Mouse (Mus musculus) layer of hippocampus, adult 9-11 months (tissue): ENCODE measurements at regions not wholly inside any gene's neighbourhood (a gene's known extent, or its start where the extent isn't known, plus 50 kb on each side); places are given as distances from the start of the nearest gene placed in this dataset.

Source experiments
- DNase-seq: peaks from one replicate; pipeline ENCODE4 v3.0.0; 2022

DNA sequence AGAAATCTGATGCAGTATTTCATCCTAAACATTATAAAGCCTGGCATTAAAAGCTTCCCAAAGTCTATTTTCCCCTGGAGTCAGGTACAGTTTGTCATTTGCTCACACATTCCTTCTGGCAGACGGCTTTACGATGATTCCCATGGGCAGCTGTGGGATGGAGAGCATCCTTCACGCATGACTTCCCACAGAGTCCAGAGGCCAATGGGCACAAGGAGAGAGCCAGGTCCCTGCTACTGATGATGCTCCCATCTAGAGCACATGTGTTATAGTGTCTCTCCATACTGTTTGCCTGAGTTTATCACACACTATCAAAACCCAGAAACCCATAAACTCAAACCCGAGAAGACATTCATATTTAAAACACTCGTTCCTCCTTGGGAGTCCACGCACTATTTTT lies 270.8 kb upstream of the Noct start:
- no peak for DNase-seq

DNA sequence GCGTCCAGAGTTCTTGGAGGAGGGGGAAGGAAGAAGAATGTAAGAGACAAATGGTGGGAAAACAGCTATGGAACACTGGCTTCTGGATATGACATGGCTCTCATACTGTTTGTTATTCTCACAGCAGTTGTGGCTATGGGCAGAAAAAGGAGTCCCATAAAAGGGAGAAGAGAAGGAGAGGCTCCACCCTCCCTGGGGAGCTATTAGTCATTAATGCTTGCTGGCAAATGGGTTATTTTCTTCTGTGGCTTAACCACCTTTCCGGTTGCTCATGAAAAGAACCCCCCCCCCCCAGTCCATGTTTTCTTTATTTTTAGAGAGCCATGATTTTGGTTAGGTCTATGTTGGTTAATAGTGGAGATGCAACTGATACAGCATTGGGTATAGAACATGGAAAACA lies 253.9 kb upstream of the Noct start:
- DNase-seq: no peak

DNA sequence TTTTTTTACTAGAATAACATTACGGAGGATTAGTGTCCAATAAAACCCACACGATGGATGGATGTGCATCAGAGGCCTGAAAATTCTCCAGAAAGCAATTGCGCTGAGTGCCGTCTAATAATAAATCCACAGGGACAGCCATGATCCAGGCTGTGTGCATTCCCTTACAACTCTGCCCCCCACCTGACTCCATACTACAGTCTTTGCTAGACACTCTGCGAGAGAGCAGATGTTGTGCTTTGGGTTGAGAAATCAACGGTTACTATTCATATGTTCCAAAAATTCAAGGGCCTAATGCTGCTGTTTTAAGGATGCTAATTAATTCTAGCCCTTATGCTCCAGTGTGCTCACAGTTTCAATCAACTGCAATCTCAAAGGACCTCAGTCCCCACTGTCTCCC lies 251.2 kb upstream of the Noct start:
- no peak for DNase-seq

DNA sequence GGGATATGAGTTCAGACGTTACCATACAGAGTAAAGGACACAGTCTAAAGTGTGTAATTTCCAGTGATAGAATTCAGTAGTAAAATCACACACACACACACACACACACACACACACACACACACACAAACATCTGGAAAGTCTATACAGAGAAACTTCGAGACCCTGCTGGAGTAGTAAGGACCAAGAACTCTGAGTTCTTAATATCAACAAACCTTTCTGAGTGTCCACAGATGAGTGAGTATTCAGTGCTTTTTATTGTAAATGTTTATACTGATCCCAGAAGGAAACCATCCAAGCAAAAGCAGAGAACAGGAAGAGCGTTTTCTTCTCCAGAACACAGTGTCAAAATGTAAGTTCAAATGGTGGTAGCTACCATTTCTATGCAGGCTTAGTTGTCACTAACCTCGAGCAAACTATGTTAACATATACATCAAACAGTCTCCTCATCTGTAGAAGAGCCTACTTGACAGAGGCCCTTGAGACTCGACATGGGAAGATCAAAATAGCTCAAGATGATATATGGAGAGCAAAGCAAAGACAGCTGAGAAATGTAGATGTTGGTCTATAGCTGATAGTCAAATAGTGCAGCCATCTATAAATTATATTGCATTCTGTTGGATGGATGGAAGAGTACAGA lies 248.0 kb upstream of the Noct start:
- no peak for DNase-seq

DNA sequence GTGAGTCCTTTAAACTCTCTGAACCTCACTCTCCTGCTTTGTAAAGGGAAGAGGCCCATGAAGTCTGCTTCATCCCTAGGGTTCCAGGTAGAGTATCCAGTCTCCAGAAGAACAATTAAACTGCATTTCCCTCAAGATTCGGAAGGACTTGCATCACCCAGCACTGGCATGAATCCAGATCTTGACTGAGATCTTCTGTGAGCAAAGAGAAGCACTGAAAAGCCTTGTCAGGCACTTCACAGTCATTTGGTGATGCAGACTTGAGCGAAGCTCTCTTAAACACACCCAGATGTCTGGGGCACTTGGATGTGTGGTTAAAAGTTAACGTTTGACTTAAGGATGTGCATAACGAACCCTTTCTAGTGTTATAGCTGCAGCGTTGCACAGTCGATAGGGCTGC lies 247.4 kb upstream of the Noct start:
- DNase-seq: no peak

DNA sequence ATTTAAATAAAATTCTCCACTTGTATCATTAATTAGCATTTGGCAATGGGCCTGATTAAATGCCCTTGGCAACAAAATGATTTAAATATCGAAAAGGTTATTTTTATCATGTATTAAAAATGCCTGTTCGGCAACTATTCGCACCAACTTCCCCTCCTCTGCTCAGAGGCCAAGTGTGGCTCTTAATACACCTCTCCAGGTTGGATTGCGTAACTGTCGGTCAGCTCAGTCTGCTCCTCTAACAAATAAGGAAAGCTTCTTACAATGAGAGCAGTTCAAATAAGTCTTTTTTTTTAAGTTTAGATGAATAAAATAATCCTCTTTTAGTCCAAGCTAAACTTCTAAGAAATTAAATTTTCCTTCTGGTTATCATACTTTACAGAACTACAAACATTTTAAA lies 245.6 kb upstream of the Noct start:
- DNase-seq: no peak

DNA sequence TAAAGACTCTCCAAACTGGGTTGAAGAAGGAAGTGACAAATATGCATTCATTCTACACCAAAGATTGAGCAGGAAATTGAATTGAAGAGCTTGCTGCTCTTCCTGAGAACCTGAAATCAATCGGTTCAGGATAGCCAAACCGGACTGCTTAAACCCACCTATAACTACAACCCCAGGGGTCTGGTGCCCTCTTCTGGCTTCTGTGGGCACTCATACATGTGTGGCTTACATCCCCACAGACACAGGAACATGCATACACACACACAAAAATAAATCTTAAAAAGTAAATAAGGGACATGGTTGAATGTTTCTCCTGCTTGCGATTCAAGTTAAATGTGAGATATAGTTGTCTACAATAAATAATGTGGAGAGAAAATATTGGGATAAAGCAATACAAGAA lies 244.7 kb upstream of the Noct start:
- DNase-seq: no peak

DNA sequence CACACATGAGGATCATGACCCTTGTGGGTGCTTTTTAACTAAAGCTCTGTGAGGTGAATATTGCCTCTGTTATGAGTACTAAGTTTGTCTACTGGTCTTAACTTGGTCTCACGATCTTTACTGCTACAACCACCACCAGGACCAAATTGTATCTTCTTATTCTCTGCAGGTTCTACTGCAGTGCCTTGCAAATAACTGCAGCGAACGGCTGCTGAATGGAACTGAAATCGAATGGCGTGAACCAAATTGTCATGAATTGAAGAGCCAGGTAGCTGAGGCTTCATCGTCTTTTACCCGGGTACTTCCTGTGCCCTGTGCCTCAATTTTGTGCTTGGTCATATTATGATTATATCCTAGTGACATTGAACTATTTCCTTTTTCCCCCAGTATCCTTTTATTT lies 242.5 kb upstream of the Noct start:
- DNase-seq: no peak

DNA sequence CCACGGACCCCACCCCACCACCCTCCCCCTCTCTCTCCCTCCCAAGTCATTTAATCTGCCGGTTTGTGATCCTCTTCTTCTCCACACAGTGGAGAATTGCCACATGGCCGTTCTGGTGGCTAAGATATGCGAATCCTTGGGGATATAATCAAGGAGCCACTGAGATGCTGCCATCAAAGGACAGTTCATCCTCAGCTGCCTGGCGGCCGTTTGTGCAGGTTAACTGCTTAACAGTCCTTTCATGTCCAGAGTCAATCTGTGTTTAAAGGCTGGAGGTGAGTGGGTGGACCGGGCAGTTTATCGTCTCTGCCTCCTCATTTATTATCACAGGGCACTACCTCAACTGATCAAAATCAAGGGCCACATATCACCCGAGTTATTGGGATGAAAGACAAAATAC lies 241.6 kb upstream of the Noct start:
- no peak for DNase-seq

DNA sequence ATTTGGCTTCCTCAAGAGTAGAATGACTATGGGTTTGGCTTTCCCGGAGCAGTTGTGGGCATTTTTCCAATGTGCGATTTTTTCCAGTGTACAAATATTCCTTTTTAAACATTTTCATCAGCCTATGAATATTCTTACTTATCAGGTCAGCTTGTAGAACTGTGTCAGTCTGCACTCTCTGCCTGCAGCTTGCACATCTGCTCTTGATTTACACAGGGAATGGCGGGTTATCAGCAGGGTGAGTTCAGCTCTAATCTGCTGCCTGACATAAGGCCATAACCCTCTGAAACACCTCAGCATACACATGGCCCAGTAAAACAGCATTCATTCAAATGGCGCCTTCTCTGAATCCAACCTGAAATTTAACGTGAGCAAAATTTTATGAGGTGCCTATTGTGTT lies 241.1 kb upstream of the Noct start:
- DNase-seq: no peak

DNA sequence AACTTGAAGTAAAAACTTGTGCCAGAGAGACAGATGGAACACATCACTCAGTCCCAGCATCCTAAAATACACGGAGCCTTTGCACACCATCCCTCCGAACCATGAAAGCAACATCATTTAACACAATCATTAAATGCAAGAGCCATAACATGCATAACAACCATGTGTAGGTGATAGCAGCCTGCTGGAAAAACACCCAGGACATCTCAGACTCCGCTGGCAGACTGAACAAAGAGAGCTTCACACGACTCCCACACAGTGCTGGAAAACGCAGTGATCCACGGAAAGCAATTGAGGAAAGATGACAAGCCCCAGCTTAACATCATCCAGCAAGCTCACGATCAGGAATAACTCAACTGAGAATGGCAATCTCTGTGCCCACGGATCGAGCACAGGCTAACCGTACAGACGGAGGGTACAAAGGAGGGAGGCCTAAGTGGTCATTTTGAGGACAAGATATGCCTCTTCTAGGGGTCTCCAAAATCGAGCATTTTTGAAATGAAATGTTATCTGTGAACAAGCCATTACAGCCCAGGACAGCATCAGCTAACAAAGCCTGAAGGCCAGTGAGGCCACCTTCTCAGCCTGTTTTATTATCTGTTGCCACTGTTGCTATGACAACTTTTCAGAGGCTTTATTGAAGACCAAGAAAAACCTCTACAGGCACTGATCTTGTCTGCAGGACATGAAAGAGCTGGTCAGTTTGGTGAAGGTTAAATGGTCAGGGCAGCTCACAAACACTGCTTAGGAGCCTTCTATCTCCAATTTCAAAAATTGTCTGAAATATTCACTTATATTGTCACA lies 240.1 kb upstream of the Noct start:
- peak; percentile 70 for DNase-seq

DNA sequence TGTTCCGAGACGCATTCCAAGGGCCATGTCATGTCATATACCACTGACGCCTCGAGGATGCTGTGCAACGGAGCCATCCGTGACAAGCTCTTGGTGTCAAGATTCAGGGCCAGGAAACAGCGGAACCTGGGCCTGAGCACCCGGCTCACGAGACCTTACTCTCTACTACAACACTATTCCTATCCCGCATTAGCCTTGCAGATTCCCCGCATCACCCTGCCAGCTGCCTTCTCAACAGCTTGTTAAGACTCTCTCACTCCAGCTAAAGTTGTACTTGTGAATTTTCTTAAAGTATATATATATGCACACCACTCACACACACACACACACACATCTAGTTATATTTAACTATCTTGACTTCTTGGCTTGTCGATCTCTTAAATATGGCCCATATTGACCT lies 236.4 kb upstream of the Noct start:
- no peak for DNase-seq

DNA sequence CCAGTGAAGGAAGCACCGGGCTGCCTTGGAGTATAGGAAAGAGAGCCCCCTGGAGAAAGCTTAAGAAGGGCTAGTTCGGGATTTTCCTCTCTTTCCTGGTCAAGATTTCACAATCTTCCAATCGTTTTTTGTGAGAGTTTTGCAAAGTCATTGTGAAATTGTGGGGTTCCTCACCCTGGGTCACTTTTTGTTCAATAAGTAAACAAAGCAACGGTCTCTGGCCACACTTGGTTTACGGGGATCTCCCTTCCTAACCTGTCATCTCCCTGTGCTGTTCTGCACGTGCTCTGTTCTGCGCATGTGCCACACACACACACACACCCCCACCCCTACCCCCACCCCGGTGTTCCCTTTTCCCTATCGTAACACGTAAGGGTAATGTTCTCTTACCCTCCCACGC lies 233.4 kb upstream of the Noct start:
- no peak for DNase-seq

DNA sequence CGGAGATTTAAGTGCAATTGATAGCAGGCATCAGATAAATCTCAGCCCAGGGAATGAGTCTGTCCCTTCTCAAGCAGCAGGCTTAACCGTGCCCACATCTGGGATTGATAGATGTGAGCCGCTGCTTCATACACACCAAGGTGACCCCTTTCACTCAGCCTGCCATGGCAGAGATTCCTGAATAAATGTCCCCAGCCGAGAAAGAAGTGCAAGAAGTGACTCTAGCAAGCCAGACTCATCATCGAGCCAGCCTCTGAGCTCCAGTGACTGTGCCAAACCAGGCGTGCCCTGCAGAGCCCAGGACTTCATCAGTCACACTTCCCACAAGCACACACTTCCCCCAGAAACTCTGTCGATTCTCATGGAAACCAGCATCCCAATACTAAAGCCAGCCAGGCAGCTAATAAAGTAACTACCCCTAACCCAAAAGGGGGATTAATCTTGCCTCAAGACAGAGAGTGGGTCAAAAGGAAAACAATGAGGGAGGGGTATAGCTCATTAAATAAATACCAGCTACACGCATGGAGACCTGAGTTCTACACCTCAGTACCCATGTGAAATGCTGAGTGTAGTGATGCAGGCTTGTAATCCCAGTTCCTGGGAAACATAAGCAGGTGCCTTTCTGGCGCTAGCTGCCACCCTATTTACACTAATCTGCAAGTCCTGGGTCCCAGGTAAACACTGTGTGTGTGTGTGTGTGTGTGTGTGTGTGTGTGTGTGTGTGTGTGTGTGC lies 231.5 kb upstream of the Noct start:
- no peak for DNase-seq

DNA sequence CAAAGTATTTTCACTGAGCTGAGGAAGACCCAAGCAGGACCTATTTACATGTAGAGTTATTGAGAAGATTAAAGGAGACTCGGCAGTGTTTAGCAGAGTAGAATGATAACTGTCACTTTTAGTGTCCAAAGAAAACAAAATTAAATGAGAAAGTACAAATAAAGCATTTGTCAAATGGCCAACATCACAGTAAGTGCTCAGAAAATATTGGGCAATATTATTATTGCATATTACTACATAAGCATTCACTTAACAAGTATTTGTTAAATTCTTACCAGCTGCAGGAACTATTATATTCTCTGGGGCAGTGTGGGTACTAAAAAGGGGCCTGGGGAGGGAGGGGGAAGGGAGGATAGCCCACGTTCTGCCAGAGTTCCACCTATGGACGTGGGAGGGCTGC lies 224.5 kb upstream of the Noct start:
- DNase-seq: no peak

DNA sequence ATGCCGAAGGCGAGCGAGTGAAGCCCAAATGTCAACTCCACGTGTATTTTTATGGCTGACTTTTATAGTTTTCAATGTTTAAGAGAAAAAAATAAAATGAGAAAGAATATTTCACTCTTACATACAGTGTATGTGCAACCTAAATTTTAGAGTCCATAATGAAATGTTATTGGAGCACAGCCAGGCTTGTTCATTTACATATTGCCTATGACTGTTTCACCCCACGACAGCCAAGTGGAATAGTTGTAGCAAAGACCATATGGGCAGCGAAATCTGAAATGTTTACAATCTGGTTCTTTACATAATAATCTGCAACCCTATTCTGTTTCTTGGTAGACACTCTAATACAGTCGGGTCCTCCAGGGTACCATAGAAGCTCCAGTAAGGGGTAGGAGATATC lies 223.3 kb upstream of the Noct start:
- DNase-seq: no peak

DNA sequence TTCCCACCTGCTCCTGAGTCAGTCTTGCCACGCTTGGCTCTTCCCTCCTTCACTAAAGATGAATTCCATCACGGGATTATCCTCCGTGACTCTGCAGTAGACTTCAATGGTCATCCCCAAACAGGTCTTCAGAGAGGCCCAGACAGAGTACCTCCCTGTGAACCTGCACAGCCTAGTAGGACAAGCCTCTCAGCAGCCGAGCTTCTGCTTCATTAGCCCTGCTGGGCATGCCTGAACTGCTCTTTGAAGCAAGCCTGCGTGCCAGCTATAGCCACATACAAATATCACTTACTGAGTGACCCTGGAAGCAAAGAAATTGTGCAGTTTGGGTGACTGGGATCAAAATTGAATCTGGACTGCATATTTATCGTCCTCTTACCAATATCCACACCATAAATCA lies 221.6 kb upstream of the Noct start:
- DNase-seq: no peak

DNA sequence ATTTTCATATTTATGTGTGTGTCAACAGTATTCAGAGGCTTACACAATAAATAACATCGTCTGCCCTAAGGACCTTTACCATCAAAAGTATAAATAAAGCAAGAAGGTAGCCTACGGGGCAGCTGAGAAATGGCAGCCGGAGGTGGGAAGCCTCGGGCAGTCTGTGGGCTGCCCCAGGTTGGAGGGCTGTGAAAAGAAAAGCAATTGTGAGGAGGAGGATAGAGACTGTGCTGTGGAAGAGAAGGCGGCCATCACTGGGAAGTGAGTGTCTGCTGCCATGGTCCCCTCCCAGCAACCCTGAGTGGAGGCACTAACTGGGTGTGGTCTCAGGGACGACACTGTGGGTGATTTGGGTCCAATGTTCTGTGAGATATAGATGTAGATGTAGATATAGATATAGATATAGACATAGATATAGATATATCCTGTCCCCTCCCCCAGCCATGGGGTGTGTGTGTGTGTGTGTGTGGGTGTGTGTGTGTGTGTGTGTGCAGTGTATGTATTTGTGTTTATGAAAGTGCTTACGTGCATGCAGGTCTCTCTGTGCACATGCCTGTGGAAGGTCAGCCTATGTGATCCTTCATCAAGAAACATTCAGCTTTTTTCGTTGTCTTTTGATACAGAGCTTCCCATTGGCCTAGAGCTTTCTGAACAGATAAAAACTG lies 220.6 kb upstream of the Noct start:
- DNase-seq: no peak

DNA sequence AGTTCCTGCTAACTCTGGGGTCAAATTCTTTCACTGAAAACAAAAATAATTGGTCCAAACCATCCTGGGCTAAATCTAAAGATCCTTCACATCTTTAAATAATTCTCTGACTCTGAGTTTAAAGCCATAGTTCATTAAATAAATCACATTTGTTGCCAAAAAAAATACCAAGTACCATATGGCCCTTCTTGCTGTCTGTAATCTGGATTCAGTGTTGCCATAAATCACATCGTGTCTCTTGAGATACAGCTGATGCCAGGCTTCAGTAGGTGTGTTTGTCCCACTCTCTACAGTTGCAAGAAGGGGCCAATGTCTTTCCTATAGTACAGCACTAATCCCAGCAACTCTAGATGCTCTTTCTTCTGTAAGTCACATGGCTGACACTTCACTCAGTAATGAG lies 220.0 kb upstream of the Noct start:
- DNase-seq: peak; percentile 16

DNA sequence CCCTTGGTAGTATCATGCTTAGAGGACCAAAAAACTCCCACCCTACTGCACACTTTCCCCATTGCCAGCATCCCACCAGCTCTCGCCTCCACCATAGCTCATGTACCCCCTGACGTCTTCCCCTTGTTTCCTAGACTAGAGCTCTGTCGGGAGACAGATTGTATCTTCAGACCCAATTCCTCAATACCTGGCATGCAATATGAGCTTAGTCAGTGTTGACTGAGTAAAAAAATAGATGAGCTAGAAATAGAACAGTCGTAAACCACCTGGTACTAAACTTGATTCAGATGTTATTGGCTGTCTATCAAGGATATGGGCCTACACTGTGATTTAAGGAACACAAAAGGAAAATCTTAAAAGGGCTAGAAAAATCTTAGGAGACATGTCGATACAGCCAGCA lies 215.1 kb upstream of the Noct start:
- DNase-seq: no peak

DNA sequence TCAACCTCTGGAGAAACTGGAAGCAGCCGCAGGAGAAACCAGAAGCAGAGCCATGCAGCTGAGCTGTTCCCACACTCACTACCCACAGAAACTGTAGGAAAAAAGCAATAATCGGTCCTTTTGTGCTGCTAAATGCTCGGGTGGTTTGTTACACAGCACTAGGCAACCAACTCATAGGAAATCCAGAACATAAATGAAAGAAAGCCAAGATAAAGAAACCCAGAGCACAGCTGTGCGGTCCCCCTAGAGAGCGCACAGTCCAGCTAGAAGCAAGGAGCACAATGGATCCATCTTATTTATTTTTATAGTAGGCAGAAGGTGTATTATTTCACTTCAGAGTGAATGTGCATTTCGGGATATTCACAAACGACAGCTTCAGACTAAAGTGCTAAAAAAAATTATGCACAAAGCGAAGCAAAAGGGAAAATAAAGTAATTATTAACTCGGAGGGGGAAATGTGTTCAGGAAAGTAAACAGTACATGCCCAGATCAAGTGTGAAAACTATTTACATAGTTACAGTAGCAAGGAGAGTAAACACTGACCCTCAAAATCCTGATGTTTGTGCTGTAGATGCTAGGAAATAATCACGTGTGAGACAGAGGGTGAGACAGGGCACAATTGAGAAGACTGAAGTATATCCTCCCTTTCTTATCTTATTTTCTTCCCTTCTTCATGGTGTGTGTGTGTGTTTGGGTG lies 204.4 kb upstream of the Noct start:
- DNase-seq: no peak

DNA sequence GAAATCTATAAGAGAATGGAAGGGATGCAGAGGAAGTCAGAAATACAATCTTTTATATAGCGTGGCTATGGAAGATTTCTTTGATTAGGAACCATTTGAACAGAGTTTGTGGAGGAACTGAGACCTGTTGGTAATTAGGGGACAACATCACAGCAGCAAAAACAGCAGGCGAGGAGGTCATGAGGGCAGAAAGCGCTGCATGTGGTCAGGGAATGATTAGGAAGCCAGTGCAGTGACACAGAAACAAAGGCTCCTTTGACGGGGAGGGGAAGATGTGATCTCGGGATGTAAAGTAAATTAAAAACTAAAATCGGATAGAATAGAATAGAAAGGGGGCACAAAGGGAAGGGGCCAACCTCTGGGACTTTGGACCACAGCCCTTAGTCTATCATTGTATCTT lies 199.6 kb upstream of the Noct start:
- DNase-seq: no peak

DNA sequence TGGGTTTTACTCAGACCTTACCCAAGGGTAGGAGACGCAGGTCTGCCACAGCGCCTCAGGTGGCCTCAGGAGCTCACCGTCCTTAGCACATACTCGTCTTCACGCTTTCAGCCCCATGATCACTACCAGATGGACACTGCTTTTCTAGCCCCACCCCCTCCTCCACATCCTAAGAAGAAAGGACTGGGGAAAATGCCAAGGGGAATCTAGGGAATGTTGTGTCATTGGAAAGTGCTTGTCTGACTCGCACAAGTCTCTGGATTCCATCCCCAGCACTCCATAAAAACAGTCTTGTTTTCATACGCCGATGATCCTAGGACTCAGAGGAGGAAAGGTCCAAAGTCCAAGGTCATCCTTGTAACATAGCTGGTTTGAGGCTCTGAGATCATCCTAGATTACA lies 192.4 kb upstream of the Noct start:
- DNase-seq: no peak
